Mouse (Mus musculus) layer of hippocampus, adult 6 months (tissue): ENCODE data around the gene Ccdc90b. TPM values are rescaled to one million over a fixed set of nuclear protein-coding genes. Genes with fewer than 3 reads are reported as not detected.

Experiments used
- long read RNA-seq, 2 experiments: library from polyadenylated mRNA; unstranded; transcript quantifications; one replicate each; pipeline ENCODE4 v2.0.0; 2019 to 2020
- polyA plus RNA-seq: library from polyadenylated mRNA; unstranded; fragments of <200 nt; fragmentation: Nextera tagmentation; gene quantifications from 2 replicates; pipeline ENCODE4 v1.2.3, GENCODE M21; 2021

Ccdc90b gene
- 20.7 and 23.0 TPM in 2 replicates for polyA plus RNA-seq
- long read RNA-seq, experiment 1, transcript Ccdc90b-201 (9 exons, 1,596 nt), result major isoform, 36 of 42 reads
- long read RNA-seq, experiment 1, partial matches to known transcripts, result 4 of 42 reads
- long read RNA-seq, experiment 1, other reads (novel, unspliced or antisense), result 1 of 42 reads
- long read RNA-seq, experiment 2, transcript Ccdc90b-201 (9 exons, 1,596 nt), result major isoform, 58 of 66 reads
- long read RNA-seq, experiment 2, partial matches to known transcripts, result 3 of 66 reads
- long read RNA-seq, experiment 2, other reads (novel, unspliced or antisense), result 1 of 66 reads

DNA sequence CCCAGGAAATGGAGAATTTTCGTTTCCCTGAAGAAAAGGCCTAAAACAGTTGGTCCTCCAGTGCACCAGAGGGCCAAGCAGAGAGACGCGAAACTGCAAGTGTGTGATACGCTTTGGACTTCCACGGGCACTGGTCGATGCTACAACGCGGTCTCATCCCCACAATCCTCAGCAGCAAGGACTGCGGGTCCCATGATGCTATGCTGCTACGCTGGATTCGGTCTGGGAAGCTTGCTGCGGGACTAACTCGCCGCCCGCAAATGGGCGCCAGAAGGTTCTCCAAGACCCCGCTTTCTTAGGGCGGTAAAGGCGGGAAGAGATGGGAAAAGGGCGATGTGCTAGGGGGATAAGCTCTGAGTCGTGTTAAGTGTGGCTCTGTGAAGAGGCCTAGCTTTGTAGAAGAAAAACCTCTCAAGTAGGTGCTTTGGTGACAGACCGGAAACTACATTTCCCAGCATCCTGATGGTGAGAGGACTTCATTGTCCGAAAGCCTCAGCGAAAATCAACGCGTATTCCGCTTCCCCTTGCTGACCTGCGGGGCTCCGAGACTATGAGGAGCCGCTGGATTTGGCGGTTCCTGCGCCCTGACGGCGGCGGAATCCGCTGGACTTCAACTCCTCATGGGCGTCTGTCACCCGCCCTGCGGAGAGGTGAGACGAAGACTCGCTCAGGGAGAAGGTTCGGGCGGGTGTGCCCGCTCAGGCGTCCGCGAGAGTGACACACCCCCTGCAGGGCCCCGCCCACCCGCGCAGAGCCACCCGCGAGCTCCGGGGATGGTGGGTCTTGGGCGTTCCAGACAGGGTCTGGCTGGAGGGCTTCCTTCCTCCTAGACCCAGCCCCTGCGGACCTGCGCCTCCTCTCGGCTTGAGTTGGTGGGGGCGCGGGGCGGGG, at the start of gene Ccdc90b:
Ccdc90b (plus strand) TSS at position 164 of the 891 bp plus-strand sequence.

Other genes with a start within 250 kb of the Ccdc90b start
- gene Ankrd42, start 76.0 kb downstream of the Ccdc90b start, polyA plus RNA-seq, result 5.6 and 5.8 TPM in 2 replicates
- gene Pcf11, start 108.8 kb downstream of the Ccdc90b start, polyA plus RNA-seq, result 3.3 and 5.6 TPM in 2 replicates
- gene Rab30, start 180.5 kb downstream of the Ccdc90b start, polyA plus RNA-seq, result 16.3 and 17.6 TPM in 2 replicates